Comparison of ENCODE assay signal across 7 mouse cellular contexts in the genomic region with DNA sequence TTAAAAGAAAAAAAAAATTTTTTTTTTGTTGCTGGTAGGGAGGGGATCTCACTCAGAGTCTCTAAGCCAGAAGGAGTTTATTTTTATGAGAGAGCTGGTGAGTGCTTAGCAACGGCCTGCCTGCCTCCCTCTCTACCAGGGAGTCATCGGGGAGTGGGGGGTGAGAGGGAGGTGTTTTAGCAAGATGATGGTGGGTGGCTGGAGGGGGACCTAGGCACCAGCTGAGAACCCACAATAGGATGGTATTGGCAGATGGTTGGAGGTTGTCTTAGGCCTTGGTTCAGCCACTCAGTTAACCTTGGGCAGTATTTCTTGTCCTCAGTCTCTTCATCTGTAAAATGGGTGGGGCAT. TPM values are rescaled to one million over a fixed set of nuclear protein-coding genes. Genes with fewer than 3 reads are reported as not detected.
DNase-seq lines count a peak whose midpoint lies in the region; ATAC-seq lines count a peak whose summit lies in the region.

No protein-coding gene starts in this region.

- peak overlapping the region; percentile 92; the same call in 1 of the 2 replicates for H3K9ac ChIP-seq in lung, embryonic 16.5 days (ENCODE audit: low read length)
- H3K9ac ChIP-seq in forebrain, embryonic 14.5 days (ENCODE audit: low read length) = peak overlapping the region; percentile 95; the same call in 1 of the 2 replicates
- H3K9ac ChIP-seq in midbrain, embryonic 15.5 days = peak overlapping the region; percentile 96

- H3K4me1 ChIP-seq in lung, embryonic 16.5 days (replicated peaks; ENCODE audit: control insufficient read depth, insufficient read depth, low read length) = peaks cover 39% of the 10 kb centered on the region
- peaks cover 21% of the 10 kb centered on the region for H3K4me1 ChIP-seq in forebrain, embryonic 14.5 days (ENCODE audit: control insufficient read depth, insufficient read depth, low read length)
- peaks cover 56% of the 10 kb centered on the region for H3K4me1 ChIP-seq in midbrain, embryonic 15.5 days

- H3K36me3 ChIP-seq in lung, embryonic 16.5 days (ENCODE audit: control insufficient read depth, insufficient read depth, low read length) = no peaks in the 10 kb centered on the region
- peaks cover 5% of the 10 kb centered on the region; the same call in 1 of the 2 replicates for H3K36me3 ChIP-seq in forebrain, embryonic 14.5 days (ENCODE audit: control insufficient read depth, insufficient read depth, low read length)
- H3K36me3 ChIP-seq in midbrain, embryonic 15.5 days (replicated peaks) = no peaks in the 10 kb centered on the region

- no peak for ATAC-seq in lung, embryonic 16.5 days (ENCODE audit: low read depth)
- ATAC-seq in forebrain, embryonic 14.5 days = no peak
- no peak for ATAC-seq in midbrain, embryonic 15.5 days (replicated peaks)

- peak overlapping the region; percentile 90 for H3K4me3 ChIP-seq in lung, embryonic 16.5 days (ENCODE audit: low read length)
- peak overlapping the region; percentile 89 for H3K4me3 ChIP-seq in forebrain, embryonic 14.5 days (ENCODE audit: low read depth, low read length)
- peak overlapping the region; percentile 87 for H3K4me3 ChIP-seq in midbrain, embryonic 15.5 days

- WGBS in lung, embryonic 16.5 days = 9% methylated on average over 2 of the region's 2 CpGs
- 40% methylated on average over 2 of the region's 2 CpGs for WGBS in forebrain, embryonic 14.5 days
- WGBS in midbrain, embryonic 15.5 days = 11% methylated on average over 2 of the region's 2 CpGs

- H3K9me3 ChIP-seq in lung, embryonic 16.5 days (ENCODE audit: control insufficient read depth, low read length) = no peaks in the 10 kb centered on the region
- no peaks in the 10 kb centered on the region for H3K9me3 ChIP-seq in forebrain, embryonic 14.5 days (replicated peaks; ENCODE audit: control insufficient read depth, low read length)
- no peaks in the 10 kb centered on the region for H3K9me3 ChIP-seq in midbrain, embryonic 15.5 days

- H3K27me3 ChIP-seq in lung, embryonic 16.5 days (ENCODE audit: control insufficient read depth, insufficient read depth, low read depth, low read length) = no peaks in the 10 kb centered on the region
- H3K27me3 ChIP-seq in forebrain, embryonic 14.5 days (replicated peaks; ENCODE audit: control insufficient read depth, insufficient read depth, low read length) = no peaks in the 10 kb centered on the region
- H3K27me3 ChIP-seq in midbrain, embryonic 15.5 days (replicated peaks) = no peaks in the 10 kb centered on the region

- H3K27ac ChIP-seq in lung, embryonic 16.5 days (ENCODE audit: low read length) = no peak overlapping the region
- no peak overlapping the region for H3K27ac ChIP-seq in forebrain, embryonic 14.5 days (ENCODE audit: low read depth, low read length)
- peak overlapping the region; percentile 96 for H3K27ac ChIP-seq in midbrain, embryonic 15.5 days

- no peak for DNase-seq in lung, postnatal 14 days
- peak; percentile 23 for DNase-seq in forebrain, embryonic 14.5 days (ENCODE audit: low spot score)
- DNase-seq in layer of hippocampus, adult 9-11 months = peak; percentile 86
- no peak for DNase-seq in testis, postnatal 14 days (ENCODE audit: low spot score)
- no peak for DNase-seq in spleen, postnatal 36 days (ENCODE audit: low spot score in 2 of 2)

- peak overlapping the region; percentile 92 for H3K4me2 ChIP-seq in lung, embryonic 16.5 days (ENCODE audit: low read depth, low read length)
- peak overlapping the region; percentile 92 for H3K4me2 ChIP-seq in forebrain, embryonic 14.5 days (ENCODE audit: low read length)
- peak overlapping the region; percentile 72 for H3K4me2 ChIP-seq in midbrain, embryonic 15.5 days

RNA-seq across cellular contexts. Expression of gene Slc6a6, which starts 1.7 kb away (rescaled TPM):
- polyA plus RNA-seq in lung, embryonic 16.5 days (2015; fragmentation: Nextera tagmentation; extraction: Ambion mirVana) = 47.1 and 51.7 TPM in 2 replicates
- polyA plus RNA-seq in forebrain, embryonic 14.5 days (2014; fragmentation: Nextera tagmentation; extraction: Ambion mirVana) = 45.6 and 71.7 TPM in 2 replicates
- polyA plus RNA-seq in midbrain, embryonic 15.5 days (2015; fragmentation: Nextera tagmentation; extraction: Ambion mirVana) = 117 and 123 TPM in 2 replicates

Comparison
In these comparisons a context has a peak if more than half of its experiments do, and no peak if none do; other contexts are left out.
1. DNase-seq: peak in forebrain, embryonic 14.5 days (single experiment) and layer of hippocampus, adult 9-11 months (single experiment); none in lung, postnatal 14 days (single experiment), testis, postnatal 14 days (single experiment) and spleen, postnatal 36 days (0 of 2).
2. Peak in every context shown above with its lines, with median percentiles within 50 percentile points of each other: H3K4me2 ChIP-seq, H3K4me3 ChIP-seq and H3K9ac ChIP-seq.